Mouse (Mus musculus): ENCODE measurements around the gene Pum1.
"Not testable (repeated sequence)": the region's sequence is repeated elsewhere in the genome, so short reads cannot be mapped to it uniquely, and the experiment has no call there.

Pum1 gene

DNA sequence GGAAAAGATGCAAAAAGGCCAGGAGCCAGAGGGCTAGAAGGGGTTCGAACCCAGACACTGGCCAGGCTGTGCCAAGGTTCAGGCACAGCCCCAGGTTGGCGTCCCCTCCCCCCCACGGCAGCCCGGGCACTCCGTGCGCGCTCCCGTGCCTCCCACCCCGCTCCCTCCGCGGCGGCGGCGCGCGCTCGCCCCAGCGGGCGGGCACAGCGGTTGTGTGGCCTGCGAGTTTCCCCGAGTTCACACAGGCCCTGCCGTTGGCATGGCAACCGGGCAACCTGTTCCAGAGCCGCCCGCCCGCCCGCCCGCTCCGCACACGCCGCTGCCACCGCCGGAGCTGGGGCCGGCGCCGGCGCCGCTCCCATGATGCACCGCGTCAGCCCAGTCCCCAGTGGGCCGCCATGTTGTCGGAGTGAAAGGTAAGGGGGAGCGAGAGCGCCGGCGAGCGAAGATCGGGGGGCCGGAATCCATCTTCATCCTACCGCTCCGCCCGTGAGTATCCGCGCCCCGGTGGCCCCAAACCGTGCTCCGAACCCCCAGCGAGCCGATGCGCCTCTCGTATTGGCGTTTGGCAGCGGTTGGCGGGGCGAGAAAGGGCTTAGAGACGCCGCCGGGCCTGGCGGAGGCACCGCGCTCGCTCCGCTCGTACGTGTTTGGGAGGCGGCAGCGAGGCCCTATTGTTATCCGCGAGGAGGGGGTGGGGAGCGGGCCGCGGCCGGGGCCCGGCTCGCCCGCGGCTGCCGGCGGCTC, at the start of gene Pum1:
TSS of gene Pum1 (plus strand) at position 343 of the 747 bp plus-strand sequence.
- peak; percentile 88 to 90 for DNase-seq

DNA sequence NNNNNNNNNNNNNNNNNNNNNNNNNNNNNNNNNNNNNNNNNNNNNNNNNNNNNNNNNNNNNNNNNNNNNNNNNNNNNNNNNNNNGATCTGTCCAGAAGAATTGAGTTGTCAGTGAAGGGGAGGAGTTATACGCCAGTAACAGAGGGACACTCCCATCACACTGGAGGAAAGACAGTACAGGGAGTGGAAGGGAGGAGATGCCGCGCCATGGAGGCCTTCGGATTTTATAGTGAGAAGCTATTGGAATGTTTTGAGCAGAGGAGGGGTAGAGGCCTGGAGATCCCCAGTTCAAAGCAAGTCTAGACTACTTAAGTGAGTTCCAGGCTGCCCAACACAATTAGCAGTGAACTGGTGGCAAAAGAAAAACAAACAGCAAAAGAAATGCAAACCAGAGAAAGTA, 33.7 kb upstream of the Pum1 start:
- no peak for DNase-seq

DNA sequence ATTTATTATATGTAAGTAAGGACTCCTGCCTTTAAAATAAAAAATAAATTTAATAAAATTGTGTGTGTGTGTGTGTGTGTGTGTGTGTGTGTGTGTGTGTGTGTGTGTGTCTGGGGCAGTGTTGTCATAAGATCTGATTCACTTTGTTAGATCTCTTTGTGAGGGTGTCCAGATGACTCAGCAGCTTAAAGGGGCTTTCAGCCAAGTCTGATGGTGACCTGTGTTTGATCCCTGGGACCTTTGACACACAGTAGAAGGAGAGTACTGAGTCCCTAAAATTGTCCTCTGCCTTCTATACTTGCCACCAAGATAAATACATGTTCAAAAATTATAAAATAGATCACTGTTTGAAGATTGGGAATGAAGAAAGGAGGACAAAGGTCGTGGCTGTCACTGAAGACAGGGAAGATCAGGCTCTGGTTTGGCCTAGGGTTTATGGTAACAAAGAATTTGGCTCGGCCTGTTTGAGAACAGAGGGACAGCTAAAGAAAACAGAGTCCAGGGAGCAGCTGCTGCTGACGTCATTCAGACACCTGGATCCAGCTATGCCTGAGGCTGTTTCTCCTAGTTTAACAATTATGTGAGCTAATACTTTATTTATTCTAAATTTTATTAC, 32.8 kb upstream of the Pum1 start:
- DNase-seq, result no peak

DNA sequence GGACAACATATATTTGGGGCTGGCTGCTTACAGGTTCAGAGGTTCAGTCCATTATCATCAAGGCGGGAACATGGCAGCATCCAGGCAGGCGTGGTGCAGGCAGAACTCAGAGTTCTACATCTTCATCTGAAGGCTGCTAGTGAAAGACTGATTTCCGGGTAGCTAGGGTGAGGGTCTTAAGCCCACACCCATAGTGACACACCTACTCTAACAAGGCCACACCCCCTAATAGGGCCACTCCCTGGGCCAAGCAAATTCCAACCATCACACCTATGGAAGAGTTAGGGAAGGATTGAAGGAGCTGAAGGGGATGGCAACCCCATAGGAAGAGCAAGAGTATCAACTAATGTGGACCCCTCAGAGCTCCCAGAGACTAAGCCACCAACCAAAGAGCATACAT, 28.0 kb upstream of the Pum1 start:
- not testable (repeated sequence) for DNase-seq

DNA sequence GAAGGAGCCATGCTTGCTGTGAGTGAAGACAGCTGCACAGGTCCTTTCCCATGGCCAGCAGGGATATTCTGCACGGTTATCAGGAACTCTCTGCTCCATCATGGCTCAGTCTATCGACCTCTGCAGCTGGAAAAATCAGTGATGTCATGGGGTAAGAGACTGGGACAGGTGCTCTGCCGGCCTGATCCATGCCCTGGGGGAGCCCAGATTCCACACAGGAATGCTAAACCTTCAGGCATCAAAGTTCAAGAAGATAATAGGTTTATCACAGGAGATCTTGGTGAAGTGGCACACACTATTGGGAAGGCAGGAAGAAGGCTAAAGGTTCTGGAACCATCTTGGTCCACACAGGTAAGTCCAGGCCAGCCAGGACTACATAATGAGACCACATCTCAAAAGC, 26.4 kb upstream of the Pum1 start:
- no peak for DNase-seq

DNA sequence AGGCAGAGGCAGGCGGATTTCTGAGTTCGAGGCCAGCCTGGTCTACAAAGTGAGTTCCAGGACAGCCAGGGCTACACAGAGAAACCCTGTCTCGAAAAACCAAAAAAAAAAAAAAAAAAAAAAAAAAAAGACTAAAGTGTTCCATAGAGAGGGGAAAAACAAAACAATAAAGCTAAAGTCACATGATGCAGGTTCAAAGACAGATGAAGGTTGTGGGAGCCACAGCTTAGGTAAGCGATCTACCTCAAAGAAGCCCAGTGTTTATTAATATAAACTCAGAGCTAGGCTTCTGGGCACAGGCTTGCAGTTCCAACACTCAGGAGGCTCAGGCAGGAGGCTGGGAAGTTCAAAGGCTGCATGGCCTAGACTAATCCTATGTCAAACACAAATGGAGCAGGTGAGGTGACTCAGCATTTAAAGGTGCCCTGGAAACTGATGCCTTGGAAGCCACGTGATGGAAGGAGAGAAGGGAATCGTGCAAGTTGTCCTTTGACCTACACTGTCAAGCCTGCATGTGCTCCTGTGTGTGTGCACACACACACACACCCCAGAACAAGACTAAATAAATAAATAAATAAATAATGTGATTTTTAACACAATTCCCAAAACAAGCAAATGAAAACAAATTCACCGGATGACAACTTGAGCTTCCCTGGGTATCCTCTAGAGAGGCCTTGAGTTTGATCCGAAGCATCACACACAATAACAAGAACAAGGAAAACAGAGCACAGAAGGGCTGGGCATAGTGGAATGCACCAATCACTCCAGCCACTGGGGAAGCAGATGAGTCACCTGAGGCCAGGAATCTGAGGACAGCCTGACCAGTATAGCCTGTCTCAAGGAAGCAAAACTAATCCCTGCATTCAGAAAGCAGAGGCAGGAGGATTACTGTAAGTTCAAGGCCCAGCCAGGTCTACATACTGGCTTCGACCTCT, 25.4 kb upstream of the Pum1 start:
- no peak for DNase-seq

DNA sequence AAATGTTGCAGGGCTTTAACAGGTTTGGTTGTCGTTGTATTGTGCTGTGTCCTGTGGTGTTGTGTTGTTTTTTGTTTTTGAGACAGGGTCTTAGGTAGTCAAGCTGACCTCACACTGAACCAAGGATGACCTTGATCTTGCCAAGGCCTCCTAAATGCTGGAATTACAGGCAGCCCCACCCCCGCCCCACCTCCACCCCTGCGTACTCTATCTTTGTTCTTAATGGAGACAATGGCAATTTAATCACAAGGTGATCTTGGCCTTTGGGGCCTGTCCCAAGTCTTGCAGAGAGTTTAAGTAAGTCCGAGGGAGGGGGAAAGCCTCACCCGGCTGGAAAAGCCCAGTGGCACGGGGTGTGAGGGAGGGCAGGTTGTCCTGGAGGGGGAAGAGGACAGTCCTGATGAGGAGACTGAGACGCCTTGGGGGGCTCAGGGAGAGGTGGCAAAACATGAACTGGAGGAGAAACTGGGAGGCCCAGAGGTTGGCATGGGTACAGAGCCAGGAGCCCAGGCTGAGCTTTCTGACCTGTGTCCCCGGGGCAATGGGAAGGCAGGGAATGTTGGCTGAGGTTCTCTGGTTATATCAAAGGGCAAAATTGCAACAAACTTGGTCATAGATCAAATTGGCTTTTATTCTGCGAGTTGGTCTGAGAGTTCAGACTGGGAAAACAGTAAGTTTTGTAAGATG, 22.9 kb upstream of the Pum1 start:
- no peak for DNase-seq

DNA sequence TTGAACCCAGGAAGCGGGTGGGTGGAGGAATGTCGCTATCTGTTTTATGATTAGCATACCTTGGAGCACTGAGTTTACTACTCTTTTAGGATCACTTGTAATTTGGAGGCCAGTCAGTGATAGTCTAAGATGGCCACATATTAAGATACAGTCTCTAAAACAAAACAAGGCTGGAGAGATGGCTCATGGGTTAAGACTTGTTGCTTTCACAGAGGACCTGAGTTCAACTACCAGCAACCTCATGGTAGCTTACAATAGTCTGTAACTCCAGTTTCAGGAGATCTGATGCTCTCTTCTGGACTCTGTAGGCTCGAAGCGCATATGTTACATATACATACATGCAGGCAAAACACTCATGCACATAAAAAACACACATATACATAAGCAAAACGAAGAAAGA, 20.7 kb upstream of the Pum1 start:
- DNase-seq, result no peak

DNA sequence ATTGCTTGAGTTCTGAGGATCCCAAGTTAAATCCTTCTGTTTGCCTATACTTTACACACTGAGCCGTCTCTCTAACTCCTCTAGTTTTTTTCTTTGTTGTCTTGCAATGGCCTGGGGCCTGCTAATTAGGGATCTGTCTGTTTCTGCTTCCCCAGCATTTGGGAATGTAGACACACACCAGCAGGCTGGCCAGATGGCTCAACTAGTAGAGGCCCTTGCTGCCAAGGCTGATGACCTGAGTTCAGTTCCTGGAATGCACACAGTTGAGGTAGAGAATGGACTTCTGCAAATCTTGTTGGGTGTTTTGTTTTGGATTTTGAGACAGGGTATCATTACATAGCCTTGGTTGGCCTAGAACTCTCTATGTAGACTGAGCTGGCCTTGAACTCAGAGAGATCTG, 17.7 kb upstream of the Pum1 start:
- peak; percentile 59 to 63 for DNase-seq

DNA sequence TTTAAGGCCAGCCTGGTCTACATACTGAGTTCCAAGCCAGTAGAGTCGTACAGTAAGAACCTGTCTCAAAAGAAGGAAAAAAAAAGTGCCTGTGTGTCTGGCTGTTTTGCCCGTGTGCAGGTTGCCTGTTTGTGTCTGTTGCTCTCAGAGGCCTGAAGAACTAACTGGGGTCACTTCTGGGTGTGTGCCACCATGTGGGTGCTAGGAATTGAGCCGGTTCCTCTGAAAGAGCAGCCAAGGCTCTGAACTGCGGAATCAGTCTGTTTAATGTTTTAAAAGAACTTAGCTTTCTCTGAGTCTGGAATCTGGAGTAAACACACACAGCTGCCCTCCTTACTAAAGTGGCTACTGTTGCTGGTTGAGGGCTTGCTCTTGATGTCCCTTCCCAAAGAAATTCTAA, 11.8 kb upstream of the Pum1 start:
- no peak for DNase-seq

DNA sequence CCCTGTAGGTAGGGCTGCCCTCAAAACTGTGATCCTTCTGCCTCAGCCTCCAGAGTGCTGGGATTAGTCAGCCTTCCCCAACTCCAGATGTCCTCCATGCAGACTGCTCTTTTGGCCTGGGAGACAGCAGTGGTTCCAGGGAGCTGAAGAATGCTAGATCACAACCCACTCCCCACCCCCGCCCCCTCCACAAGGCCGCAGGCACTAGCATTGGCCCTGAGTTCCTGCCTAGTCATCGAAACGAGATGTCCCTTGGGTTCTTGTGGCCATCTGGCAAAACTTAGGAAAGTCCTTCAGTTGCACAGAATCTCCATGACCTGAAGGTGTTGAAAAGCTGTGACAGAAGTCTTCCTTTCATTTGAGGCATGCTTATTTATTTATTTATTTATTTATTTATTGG, 10.6 kb upstream of the Pum1 start:
- DNase-seq, result no peak

DNA sequence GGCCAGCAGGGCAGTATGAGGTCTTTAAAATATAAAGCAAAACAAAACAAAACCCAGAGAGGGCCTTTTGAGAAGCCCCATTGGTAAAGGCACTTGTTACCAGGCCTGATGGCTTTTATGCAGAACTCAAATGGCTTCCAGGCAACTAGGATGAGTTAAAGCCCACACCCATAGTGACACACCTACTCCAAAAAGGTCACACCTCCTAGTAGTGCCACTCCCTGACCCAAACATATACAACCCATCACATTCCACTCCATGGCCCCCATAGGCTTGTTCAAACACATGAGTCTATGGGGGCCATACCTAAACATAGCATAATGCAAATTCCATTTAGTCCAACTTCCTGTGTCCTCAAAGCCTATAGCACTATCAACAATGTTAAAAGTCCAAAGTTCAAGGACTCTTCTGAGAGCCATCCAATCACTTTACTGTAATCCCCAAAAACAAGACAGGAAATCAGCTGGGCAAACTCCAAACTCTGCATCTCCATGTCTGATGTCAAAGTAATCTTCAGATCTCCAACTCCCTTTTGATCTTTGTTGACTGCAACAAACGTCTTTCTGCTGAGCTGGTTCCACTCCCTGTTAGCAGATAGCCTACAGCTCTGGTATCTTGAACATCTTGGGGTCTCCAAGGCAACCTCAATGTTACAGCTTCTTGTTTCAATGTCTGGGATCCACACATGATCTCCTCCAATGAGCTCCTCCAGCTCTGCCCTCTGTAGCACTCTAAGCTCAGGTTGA, 5.1 kb upstream of the Pum1 start:
- no peak for DNase-seq

DNA sequence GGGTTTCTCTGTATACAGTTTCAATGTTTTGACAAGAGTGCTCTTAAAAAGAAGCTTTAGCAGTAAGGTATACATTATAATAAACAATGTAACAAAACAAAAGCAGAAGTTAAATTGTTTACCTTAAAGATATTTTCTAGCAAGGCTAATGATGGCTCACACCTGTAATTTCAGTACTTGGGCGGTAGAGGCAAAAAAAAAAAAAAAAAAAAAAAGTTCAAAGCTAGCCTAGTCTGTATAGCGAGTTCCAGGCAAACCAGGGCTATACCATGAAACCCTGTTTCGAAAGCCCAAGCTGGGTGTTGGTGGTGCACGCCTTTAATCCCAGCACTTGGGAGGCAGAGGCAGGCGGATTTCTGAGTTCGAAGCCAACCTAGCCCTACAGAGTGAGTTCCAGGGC, 3.7 kb upstream of the Pum1 start:
- DNase-seq, result no peak

DNA sequence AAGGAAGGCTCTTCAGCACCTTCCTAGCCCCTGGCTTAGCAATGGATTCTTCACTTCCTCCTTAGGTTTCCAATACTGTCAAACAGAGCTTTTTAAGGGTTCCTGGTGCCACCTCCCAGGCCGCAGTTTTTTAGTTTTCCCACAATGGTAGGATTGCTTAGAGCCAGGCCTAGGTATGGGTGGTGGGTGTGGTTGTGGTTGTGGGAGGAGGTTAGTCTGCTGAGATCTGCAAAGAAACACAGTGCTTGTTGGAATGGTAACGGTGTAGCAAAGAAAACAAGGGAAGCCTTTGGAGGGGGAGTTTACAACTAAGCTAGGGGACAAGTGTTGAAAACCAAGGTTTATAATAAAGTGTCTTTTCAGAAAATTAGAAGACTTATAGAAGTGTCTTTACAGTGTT, 3.0 kb upstream of the Pum1 start:
- no peak for DNase-seq

DNA sequence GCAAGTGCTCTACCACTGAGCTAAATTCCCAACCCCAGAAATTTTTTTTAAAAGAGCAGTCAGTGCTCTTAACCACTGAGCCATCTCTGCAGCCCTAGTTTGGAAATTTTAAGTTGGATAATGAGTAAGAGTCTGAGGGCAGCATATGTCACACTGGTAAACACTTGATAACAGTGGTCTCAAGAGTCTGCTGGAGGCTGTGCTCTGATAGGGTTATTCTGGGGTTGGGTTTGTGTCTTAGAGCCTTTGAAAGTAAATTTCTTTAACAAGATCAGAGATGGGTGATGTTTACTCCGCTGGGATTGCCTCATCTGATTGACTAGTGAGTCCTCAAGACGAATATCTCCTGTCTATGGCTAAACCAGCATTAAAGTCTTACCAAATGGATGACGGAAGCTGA, 2.0 kb upstream of the Pum1 start:
- DNase-seq, result no peak

DNA sequence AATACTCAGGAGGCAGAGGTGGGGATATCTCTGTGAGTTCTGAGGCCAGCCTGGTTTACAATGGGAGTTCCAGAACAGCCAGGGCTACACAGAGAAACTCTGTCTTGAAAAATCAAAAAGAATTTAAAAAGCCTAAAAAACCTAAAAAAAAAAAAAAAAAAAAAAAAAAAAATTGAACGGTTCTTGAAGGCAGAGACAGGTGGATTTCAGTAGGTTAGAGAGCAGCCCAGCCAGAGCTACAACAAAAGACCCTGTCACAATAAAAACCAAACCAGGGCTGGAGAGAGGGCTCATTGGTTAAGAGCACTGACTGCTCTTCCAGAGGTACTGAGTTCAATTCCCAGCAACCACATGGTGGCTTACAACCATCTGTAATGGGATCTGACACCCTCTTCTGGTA, 816 bp upstream of the Pum1 start:
- DNase-seq, result not testable (repeated sequence)

DNA sequence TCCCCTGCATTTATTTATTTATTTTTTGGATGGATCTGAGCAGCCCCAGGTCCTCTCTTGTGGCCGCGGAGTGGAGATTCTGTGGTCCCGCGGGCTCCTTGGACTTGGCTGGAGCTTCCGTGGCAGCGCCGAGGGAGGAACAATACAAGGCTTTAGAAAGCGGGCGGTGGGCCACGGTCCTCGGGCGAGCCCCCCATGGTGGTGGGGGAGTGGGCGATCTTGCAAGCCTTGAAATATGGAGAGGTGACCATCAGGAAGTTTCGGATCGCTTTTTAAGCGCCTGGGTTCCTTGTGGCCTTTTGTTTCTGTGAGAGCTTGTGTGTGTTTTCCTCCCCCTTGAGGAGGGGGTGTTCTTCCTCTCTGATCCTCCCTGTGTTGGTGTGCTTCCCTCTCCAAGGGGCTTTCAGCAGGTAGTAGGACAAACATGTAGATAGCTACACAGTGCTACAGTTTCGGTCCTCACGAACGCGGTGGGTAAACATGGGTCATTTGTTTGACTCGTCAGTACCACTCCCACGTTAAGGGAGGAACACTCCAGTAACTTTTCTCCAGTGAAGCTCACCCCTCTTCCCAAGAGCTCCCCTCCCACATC, 785 bp downstream of the Pum1 start:
- peak; percentile 31 to 52 for DNase-seq

DNA sequence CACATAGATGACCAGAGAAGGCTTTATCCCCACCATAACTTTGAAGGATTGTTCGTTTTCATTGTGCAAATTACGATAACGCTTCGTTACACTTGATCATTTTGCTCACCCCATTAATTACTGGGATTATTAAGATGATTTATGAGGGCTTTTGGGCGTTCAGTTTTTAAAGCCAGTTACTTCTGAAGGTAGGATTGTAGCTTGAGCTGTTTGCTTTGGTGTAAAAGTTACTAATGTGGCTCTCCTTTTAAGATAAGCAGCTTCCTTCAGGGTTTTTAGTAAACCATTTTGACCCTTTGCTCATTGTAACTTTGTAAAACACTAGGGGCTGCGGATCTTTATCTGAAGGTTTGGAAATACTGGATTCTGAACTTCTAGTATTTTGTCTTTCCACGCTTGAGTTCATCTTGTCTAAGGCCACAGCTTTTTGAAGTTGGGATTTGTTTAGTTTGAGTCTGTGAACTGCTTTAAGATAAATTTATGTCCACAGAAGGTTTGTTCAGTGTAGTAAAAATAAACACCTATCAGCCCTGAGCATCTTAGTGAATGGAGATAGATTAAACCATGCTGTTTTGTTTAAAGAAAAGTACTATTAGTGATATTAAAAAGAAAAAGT, 1.4 kb downstream of the Pum1 start:
- no peak for DNase-seq

DNA sequence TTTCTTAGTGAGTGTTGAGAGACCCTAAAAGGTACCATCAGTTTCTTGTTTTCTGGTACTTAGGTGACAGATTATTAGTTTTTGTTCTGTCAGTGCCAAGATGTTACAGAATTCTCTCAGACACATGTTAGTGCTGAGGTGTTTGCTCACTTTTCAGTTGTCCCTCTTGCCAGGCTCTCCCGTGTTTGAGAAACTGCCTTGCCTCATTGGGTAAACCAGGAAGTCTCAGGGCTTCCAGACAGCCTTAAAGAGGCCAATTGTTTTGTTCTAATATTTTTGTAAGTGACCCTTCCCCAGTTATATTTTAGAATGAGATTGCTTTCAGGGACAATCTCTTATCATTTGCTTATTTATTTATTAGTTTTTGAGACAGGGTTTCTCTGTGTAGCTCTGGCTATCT, 2.1 kb downstream of the Pum1 start:
- DNase-seq, result no peak

DNA sequence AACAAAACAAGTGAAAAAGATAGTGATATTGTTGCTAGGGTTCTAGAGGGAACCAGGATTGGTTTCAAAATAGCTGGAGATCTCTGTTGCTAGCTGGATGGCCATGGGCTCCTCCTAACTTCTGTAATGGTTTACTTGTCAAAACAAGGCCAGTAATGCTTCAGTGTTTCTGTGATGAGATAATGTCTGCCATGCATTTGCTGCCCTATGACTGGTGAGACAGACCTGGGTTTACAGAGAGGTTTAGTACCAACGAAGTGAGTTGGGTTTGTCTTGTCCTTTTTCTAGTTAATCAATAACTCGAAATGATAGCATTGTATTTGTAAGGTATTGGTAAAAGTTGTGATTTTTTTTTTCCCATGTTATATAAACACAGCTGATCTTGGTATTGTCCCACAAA, 4.6 kb downstream of the Pum1 start:
- no peak for DNase-seq

DNA sequence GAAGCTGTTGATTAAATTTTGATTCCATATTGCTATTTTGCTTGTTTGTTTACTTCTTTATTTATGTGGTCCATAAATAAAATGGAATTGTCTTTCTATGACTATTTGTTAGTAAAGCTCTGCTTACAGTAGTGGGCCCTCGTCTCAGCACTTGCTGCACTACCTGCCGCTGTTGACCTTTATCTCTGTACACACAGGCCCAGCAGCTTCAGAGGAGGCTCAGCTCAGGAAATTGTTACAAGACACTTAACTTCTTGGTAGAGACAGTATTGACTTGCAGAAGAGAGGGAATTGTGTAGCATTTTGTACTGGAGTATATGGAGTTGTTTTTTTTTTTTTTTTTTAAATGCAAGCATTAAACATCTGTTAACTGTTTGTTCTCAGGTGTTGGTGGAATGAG, 5.4 kb downstream of the Pum1 start:
- DNase-seq, result no peak

DNA sequence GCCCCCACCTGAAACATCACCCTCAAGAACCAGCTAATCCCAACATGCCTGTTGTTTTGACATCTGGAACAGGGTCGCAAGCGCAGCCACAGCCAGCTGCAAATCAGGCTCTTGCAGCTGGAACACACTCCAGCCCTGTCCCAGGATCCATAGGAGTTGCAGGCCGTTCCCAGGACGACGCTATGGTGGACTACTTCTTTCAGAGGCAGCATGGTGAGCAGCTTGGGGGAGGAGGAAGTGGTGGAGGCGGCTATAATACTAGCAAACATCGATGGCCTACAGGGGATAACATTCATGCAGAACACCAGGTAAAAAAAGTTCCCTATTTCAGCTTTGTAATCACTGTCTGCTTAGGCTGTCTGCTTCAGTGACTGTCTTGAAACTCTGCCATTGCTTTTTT, 5.9 kb downstream of the Pum1 start:
- no peak for DNase-seq

All from cerebellum, adult 18-20 months (tissue).